ENCODE assay signal across 12 mouse cellular contexts in genomic region chr12:53621271-53621670, GRCm38 (mm10).
"Had no signal": no experiment of that assay in that cellular context is flagged by ENCODE, and none has a peak within 500 bp of the region (broad histone marks: within the 10 kb centered on the region; RNA-seq: fewer than 3 reads in every experiment).

No protein-coding gene starts in this region.

- H3K27me3 ChIP-seq: midbrain, embryonic 13.5 days; neural tube, embryonic 13.5 days had no signal

- H3K4me2 ChIP-seq: limb, embryonic 13.5 days; midbrain, embryonic 13.5 days; neural tube, embryonic 13.5 days had no signal

- H3K36me3 ChIP-seq: limb, embryonic 13.5 days; midbrain, embryonic 13.5 days; neural tube, embryonic 13.5 days had no signal

- ATAC-seq: midbrain, embryonic 13.5 days had no signal

- H3K27ac ChIP-seq: layer of hippocampus, adult 2 months; limb, embryonic 13.5 days; liver, embryonic 14.5 days; midbrain, embryonic 13.5 days; neural tube, embryonic 13.5 days had no signal

- H3K9ac ChIP-seq: limb, embryonic 13.5 days; liver, embryonic 14.5 days; midbrain, embryonic 13.5 days; neural tube, embryonic 13.5 days had no signal

- DNase-seq: kidney, postnatal 10 days; kidney, postnatal 4 days; left cerebral cortex, postnatal 4 days; lung, adult 18-20 months; right cerebral cortex, adult 18-20 months; right cerebral cortex, postnatal 25 days; thymus, postnatal 36 days had no signal

- H3K4me3 ChIP-seq: layer of hippocampus, adult 2 months; limb, embryonic 13.5 days; midbrain, embryonic 13.5 days; neural tube, embryonic 13.5 days had no signal

- H3K9me3 ChIP-seq: limb, embryonic 13.5 days; midbrain, embryonic 13.5 days; neural tube, embryonic 13.5 days had no signal
